Mouse (Mus musculus) G1E (cell line): Measurements from ENCODE around the gene Slc17a6. TPM values are rescaled to one million over a fixed set of nuclear protein-coding genes. Genes with fewer than 3 reads are reported as not detected.
"Not testable (repeated sequence)": the region's sequence is repeated elsewhere in the genome, so short reads cannot be mapped to it uniquely, and the experiment has no call there.

ENCODE experiments used
- ATAC-seq: 2 replicates; pipeline ENCODE4 v1.8.0; 2016; ENCODE audit warnings: mild to moderate bottlenecking; ENCODE audit not compliant: insufficient number of reproducible peaks, poor library complexity, low FRiP score, severe bottlenecking; ENCODE audit errors: extremely low read depth
- DNase-seq: peaks from one replicate; pipeline ENCODE4 v3.0.0; 2012; ENCODE audit warnings: low spot score
- H3K27me3 ChIP-seq: 2 replicates; pipeline ENCODE4 v1.6.1; 2012; ENCODE audit warnings: mild to moderate bottlenecking, low read length, inconsistent platforms; ENCODE audit not compliant: insufficient read depth
- H3K36me3 ChIP-seq: replicated peaks from 2 replicates; pipeline ENCODE3; 2012; ENCODE audit warnings: mild to moderate bottlenecking, inconsistent platforms
- H3K4me1 ChIP-seq: 2 replicates; pipeline ENCODE4 v1.6.1; 2012; ENCODE audit warnings: low read depth, low read length, inconsistent platforms, mixed read lengths; ENCODE audit not compliant: insufficient read depth
- H3K4me3 ChIP-seq: 2 replicates; pipeline ENCODE4 v1.5.1; 2012; ENCODE audit warnings: low read depth, mild to moderate bottlenecking, inconsistent platforms, low read length, moderate library complexity, mixed read lengths
- H3K9me3 ChIP-seq: replicated peaks from 2 replicates; pipeline ENCODE4 v1.6.1; 2012; ENCODE audit warnings: inconsistent platforms
- CTCF ChIP-seq: IDR thresholded peaks from 2 replicates; pipeline ENCODE4 v1.5.1; 2012; ENCODE audit warnings: low read depth, low read length, inconsistent platforms, mixed read lengths
- GATA1 ChIP-seq: IDR thresholded peaks from 2 replicates; pipeline ENCODE4 v1.6.1; 2012; ENCODE audit warnings: borderline replicate concordance, low read length, inconsistent platforms, mixed read lengths
- GATA2 ChIP-seq: IDR thresholded peaks from 2 replicates; pipeline ENCODE4 v1.6.1; 2012; ENCODE audit warnings: low read depth, low read length, inconsistent platforms, borderline replicate concordance
- POLR2AphosphoS5 ChIP-seq: IDR thresholded peaks from 2 replicates; pipeline ENCODE4 v1.6.1; 2012; ENCODE audit warnings: low read depth, low read length, inconsistent platforms; ENCODE audit not compliant: insufficient replicate concordance
- TAL1 ChIP-seq: conservative IDR thresholded peaks from 2 replicates; pipeline ENCODE4 v1.6.1; 2012; ENCODE audit warnings: low read depth, low read length, inconsistent platforms, mixed read lengths
- polyA plus RNA-seq: library from polyadenylated mRNA; stranded (reverse); fragments of >175 nt; gene quantifications from 2 replicates; pipeline ENCODE4 v1.2.3, GENCODE M21; 2012
- total RNA-seq, 2 experiments: library from RNA; stranded (forward) in 1 of 2; stranded (reverse) in 1 of 2; fragments of 200-1000 nt in 1 of 2; fragments of >200 nt in 1 of 2; fragmentation: Nextera tagmentation in 1 of 2; gene quantifications; 2 replicates each; pipeline ENCODE4 v1.2.3; 2014 to 2017

Gene Slc17a6
- total and polyA plus RNA-seq, 3 experiments = 0.16 TPM; not detected in 2

DNA sequence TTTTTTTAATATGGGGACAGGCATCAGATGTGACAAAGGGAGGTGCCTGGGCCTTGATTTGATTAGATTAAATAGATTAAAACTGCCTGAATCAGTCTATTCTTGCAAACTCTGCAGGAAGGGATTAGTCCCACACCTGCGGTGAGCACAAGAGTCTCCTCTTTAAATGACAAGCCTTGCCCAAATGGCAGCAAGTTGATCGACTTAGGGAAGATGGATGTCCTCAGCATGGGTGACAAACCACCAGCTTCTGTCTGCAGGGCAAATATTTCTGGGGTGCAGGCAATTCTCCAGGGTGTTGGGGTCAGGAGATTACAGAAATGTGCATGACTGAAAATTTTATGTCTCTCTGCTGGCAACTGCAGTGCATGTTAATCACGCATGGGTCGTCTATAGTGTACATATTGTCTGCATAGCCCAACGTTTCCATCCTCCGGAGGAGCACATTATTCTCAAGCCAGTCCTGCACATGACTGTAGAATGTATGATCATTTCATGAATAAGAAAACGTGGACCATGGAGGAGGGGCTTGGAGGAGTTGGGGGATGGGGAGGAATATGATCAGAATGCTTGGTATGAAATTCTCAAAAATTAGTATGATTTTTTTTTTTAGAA, 11.5 kb downstream of the Slc17a6 start:
- DNase-seq (no peak), ATAC-seq (no peak)
- Histone ChIP-seq H3K36me3 (no peaks in the 10 kb centered on the region), H3K9me3 (no peaks in the 10 kb centered on the region), H3K4me1 (no peaks in the 10 kb centered on the region), H3K4me3 (no peak overlapping the region), H3K27me3 (no peaks in the 10 kb centered on the region)
- no peak for TF ChIP-seq TAL1
- TF ChIP-seq GATA2 = no peak

- Histone ChIP-seq H3K27me3 (no peaks in the 10 kb centered on the region), H3K36me3 (no peaks in the 10 kb centered on the region), H3K4me1 (no peaks in the 10 kb centered on the region), H3K9me3 (no peaks in the 10 kb centered on the region), H3K4me3 (no peak overlapping the region)
- ATAC-seq = no peak
- no peak for DNase-seq
- TF ChIP-seq TAL1 = no peak
- no peak for TF ChIP-seq GATA1
- TF ChIP-seq GATA2 = no peak
- TF ChIP-seq POLR2AphosphoS5 = no peak
These were observed 35.3 kb downstream of the Slc17a6 start for GRCm38 (mm10) chr7:51657152-51657551.

- Histone ChIP-seq H3K36me3 (no peaks in the 10 kb centered on the region), H3K4me1 (no peaks in the 10 kb centered on the region), H3K9me3 (no peaks in the 10 kb centered on the region), H3K27me3 (no peaks in the 10 kb centered on the region), H3K4me3 (no peak overlapping the region)
- no peak for ATAC-seq
- DNase-seq = no peak
- TF ChIP-seq TAL1 (no peak), GATA1 (no peak), POLR2AphosphoS5 (no peak), CTCF (no peak), GATA2 (no peak)
These were observed 40.6 kb downstream of the Slc17a6 start for GRCm38 (mm10) chr7:51662441-51662840.

- no peak for ATAC-seq
- H3K27me3 ChIP-seq = no peaks in the 10 kb centered on the region
These were observed 71.9 kb downstream of the Slc17a6 start for GRCm38 (mm10) chr7:51693539-51694217.

GRCm38 (mm10) chr7:51694452-51694851, 72.6 kb downstream of the Slc17a6 start:
- H3K36me3 ChIP-seq = no peaks in the 10 kb centered on the region
- no peaks in the 10 kb centered on the region for H3K4me1 ChIP-seq
- DNase-seq = no peak
- H3K27me3 ChIP-seq = no peaks in the 10 kb centered on the region
- no peak for TF ChIP-seq POLR2AphosphoS5
- TF ChIP-seq GATA1 = no peak
- TF ChIP-seq TAL1 = no peak
- no peak for TF ChIP-seq GATA2
- TF ChIP-seq CTCF = no peak
- ATAC-seq = no peak
- H3K9me3 ChIP-seq = no peaks in the 10 kb centered on the region
- H3K4me3 ChIP-seq = no peak overlapping the region

More at GRCm38 (mm10) chr7:51693539-51694217, 71.9 kb downstream of the Slc17a6 start:
- DNase-seq = no peak
- Histone ChIP-seq H3K9me3 (no peaks in the 10 kb centered on the region), H3K36me3 (no peaks in the 10 kb centered on the region), H3K4me3 (no peak overlapping the region), H3K4me1 (no peaks in the 10 kb centered on the region)
- TF ChIP-seq TAL1 = no peak
- TF ChIP-seq GATA1 = no peak
- TF ChIP-seq CTCF = no peak
- TF ChIP-seq GATA2 = no peak
- TF ChIP-seq POLR2AphosphoS5 = no peak

GRCm38 (mm10) chr7:51709508-51709907, 87.7 kb downstream of the Slc17a6 start:
- Histone ChIP-seq H3K9me3 (no peaks in the 10 kb centered on the region), H3K4me3 (no peak overlapping the region), H3K27me3 (no peaks in the 10 kb centered on the region; the same call in 1 of the 2 replicates), H3K36me3 (no peaks in the 10 kb centered on the region), H3K4me1 (no peaks in the 10 kb centered on the region)
- ATAC-seq = no peak
- no peak for DNase-seq
- TF ChIP-seq POLR2AphosphoS5 (no peak), GATA1 (no peak), TAL1 (no peak), CTCF (no peak), GATA2 (no peak)

GRCm38 (mm10) chr7:51710346-51710745, 88.5 kb downstream of the Slc17a6 start:
- not testable (repeated sequence) for ATAC-seq, H3K27me3 ChIP-seq, H3K4me3 ChIP-seq, H3K36me3 ChIP-seq, DNase-seq, H3K4me1 ChIP-seq, H3K9me3 ChIP-seq
